Mouse (Mus musculus) cerebellum, adult 18-20 months (tissue): ENCODE data around the gene Ykt6.
"Not testable (repeated sequence)": the region's sequence is repeated elsewhere in the genome, so short reads cannot be mapped to it uniquely, and the experiment has no call there.

Experiments
- DNase-seq, 2 experiments: peaks; one replicate each; pipeline ENCODE4 v3.0.0; 2021

Ykt6 gene

GRCm38 (mm10) chr11:5994880-5995279 lies 39.4 kb downstream of the Ykt6 start:
- DNase-seq: peak in 1 of 2 experiments; percentile 45

- peak; percentile 88 to 95 for DNase-seq
These were observed 40.5 kb downstream of the Ykt6 start for GRCm38 (mm10) chr11:5995989-5996388.

GRCm38 (mm10) chr11:5998472-5998871 lies 43.0 kb downstream of the Ykt6 start:
- no peak for DNase-seq

- peak; percentile 79 to 84 for DNase-seq
These were observed 44.6 kb downstream of the Ykt6 start for GRCm38 (mm10) chr11:5999832-6000771.

- no peak for DNase-seq
These were observed 45.6 kb downstream of the Ykt6 start for GRCm38 (mm10) chr11:6000961-6001682.

GRCm38 (mm10) chr11:6001981-6002649 lies 46.6 kb downstream of the Ykt6 start:
- peak; percentile 74 to 83 for DNase-seq

- DNase-seq: no peak
These were observed 47.6 kb downstream of the Ykt6 start for GRCm38 (mm10) chr11:6003046-6003639.

GRCm38 (mm10) chr11:6005374-6006043 lies 50.0 kb downstream of the Ykt6 start:
- DNase-seq: not testable (repeated sequence)

- not testable (repeated sequence) for DNase-seq
These were observed 51.0 kb downstream of the Ykt6 start for GRCm38 (mm10) chr11:6006351-6007009.

- not testable (repeated sequence) for DNase-seq
These were observed 51.7 kb downstream of the Ykt6 start for GRCm38 (mm10) chr11:6007010-6007778.

GRCm38 (mm10) chr11:6007779-6008128 lies 52.3 kb downstream of the Ykt6 start:
- DNase-seq: not testable (repeated sequence)

GRCm38 (mm10) chr11:6010751-6011482 lies 55.4 kb downstream of the Ykt6 start:
- not testable (repeated sequence) for DNase-seq

GRCm38 (mm10) chr11:6011879-6012278 lies 56.4 kb downstream of the Ykt6 start:
- DNase-seq: no peak

GRCm38 (mm10) chr11:6013359-6013758 lies 57.9 kb downstream of the Ykt6 start:
- no peak for DNase-seq

GRCm38 (mm10) chr11:6015011-6015431 lies 59.5 kb downstream of the Ykt6 start:
- peak; percentile 79 to 87 for DNase-seq

- peak in 1 of 2 experiments; percentile 28 for DNase-seq
These were observed 60.9 kb downstream of the Ykt6 start for GRCm38 (mm10) chr11:6016368-6016767.

- peak in 1 of 2 experiments; percentile 23 for DNase-seq
These were observed 61.4 kb downstream of the Ykt6 start for GRCm38 (mm10) chr11:6016797-6017395.
